Mouse (Mus musculus) liver, embryonic 16.5 days (tissue): Measurements from ENCODE around the gene Fam57b. TPM values are rescaled to one million over a fixed set of nuclear protein-coding genes. Genes with fewer than 3 reads are reported as not detected.
A peak's percentile ranks its signal among the peaks of the same experiment; 100 is the strongest.
"Not testable (repeated sequence)": the region's sequence is repeated elsewhere in the genome, so short reads cannot be mapped to it uniquely, and the experiment has no call there.

Source experiments
- ATAC-seq: fragments of 200-750 bp; cut with Nextera tagmentation; 2 replicates; pipeline ENCODE4 v1.8.0; 2017; ENCODE audit warnings: low read depth, mild to moderate bottlenecking, moderate number of reproducible peaks, moderate library complexity
- H3K27ac ChIP-seq: fragments of 300-500 bp; sonication (generic); 2 replicates; pipeline ENCODE4 v1.5.1; 2014; ENCODE audit warnings: mild to moderate bottlenecking, low read length
- H3K27me3 ChIP-seq: fragments of 300-500 bp; sonication (generic); 2 replicates; pipeline ENCODE4 v1.6.1; 2014; ENCODE audit warnings: low read depth, low read length, mixed read lengths; ENCODE audit not compliant: control insufficient read depth, insufficient read depth
- H3K36me3 ChIP-seq: fragments of 300-500 bp; sonication (generic); 2 replicates; pipeline ENCODE4 v1.6.1; 2014; ENCODE audit warnings: mild to moderate bottlenecking; ENCODE audit not compliant: control insufficient read depth, insufficient read depth
- H3K4me1 ChIP-seq: fragments of 300-500 bp; sonication (generic); 2 replicates; pipeline ENCODE4 v1.6.1; 2014; ENCODE audit warnings: low read depth, low read length, mixed read lengths; ENCODE audit not compliant: control insufficient read depth
- H3K4me2 ChIP-seq: fragments of 300-500 bp; sonication (generic); 2 replicates; pipeline ENCODE4 v1.6.1; 2014; ENCODE audit warnings: low read depth, low read length, mixed read lengths
- H3K4me3 ChIP-seq: fragments of 300-500 bp; sonication (generic); 2 replicates; pipeline ENCODE4 v1.5.1; 2014; ENCODE audit warnings: low read depth, mild to moderate bottlenecking, low read length
- H3K9ac ChIP-seq: fragments of 300-500 bp; sonication (generic); 2 replicates; pipeline ENCODE4 v1.6.1; 2014; ENCODE audit warnings: low read depth, low read length
- H3K9me3 ChIP-seq: fragments of 300-500 bp; sonication (generic); replicated peaks from 2 replicates; pipeline ENCODE4 v1.6.1; 2016; ENCODE audit warnings: low read length; ENCODE audit not compliant: control insufficient read depth
- WGBS: fragments of 180-500 bp; shearing (Covaris S2); extraction: QIAGEN DNeasy Blood & Tissue Kit; methylation state at CpG from one replicate; pipeline ENCODE4 v1.1.7; 2014; ENCODE audit not compliant: insufficient replicate concordance; 5-methylcytosine and 5-hydroxymethylcytosine counted together
- polyA plus RNA-seq: library from polyadenylated mRNA; unstranded; fragments of >200 nt; fragmentation: Nextera tagmentation; extraction: Ambion mirVana; gene quantifications from 2 replicates; pipeline ENCODE4 v1.2.1, GENCODE M21; 2015

The Fam57b gene
- polyA plus RNA-seq, 1 experiment from 2014 or later, result not detected

GRCm38 (mm10) chr7:126775185-126775977 lies 22.1 kb upstream of the Fam57b start:
- H3K4me3 ChIP-seq, result no peak overlapping the region
- no peak overlapping the region for H3K27ac ChIP-seq
- no peak overlapping the region for H3K9ac ChIP-seq
- H3K9me3 ChIP-seq, result no peaks in the 10 kb centered on the region
- H3K4me1 ChIP-seq, result peaks cover 38% of the 10 kb centered on the region
- no peak overlapping the region for H3K4me2 ChIP-seq
- ATAC-seq, result no peak
- peaks cover 10% of the 10 kb centered on the region for H3K36me3 ChIP-seq
- H3K27me3 ChIP-seq, result no peaks in the 10 kb centered on the region
- WGBS, result 73% methylated on average over 10 of the region's 10 CpGs

- Histone ChIP-seq H3K36me3 (peaks cover 10% of the 10 kb centered on the region), H3K4me3 (no peak overlapping the region; the same call in 1 of the 2 replicates), H3K4me1 (peaks cover 42% of the 10 kb centered on the region), H3K9me3 (no peaks in the 10 kb centered on the region), H3K9ac (no peak overlapping the region), H3K4me2 (peak overlapping the region; percentile 84), H3K27ac (peak overlapping the region; percentile 80), H3K27me3 (no peaks in the 10 kb centered on the region)
- WGBS, result 73% methylated on average over 3 of the region's 3 CpGs
- no peak for ATAC-seq
Observed at GRCm38 (mm10) chr7:126775978-126776234, 21.6 kb upstream of the Fam57b start.

GRCm38 (mm10) chr7:126776598-126777057 lies 20.8 kb upstream of the Fam57b start, which contains the start of gene Ypel3:
Gene Ypel3 (plus strand): TSS chr7:126776955.
- Histone ChIP-seq H3K4me3 (peak within 1 kb of the TSS; percentile 85), H3K9me3 (no peaks in the 10 kb centered on the region), H3K4me2 (peak within 1 kb of the TSS; percentile 84), H3K27ac (peak within 1 kb of the TSS; percentile 94), H3K4me1 (peaks cover 48% of the 10 kb centered on the region), H3K36me3 (peaks cover 10% of the 10 kb centered on the region), H3K27me3 (no peaks in the 10 kb centered on the region), H3K9ac (peak within 1 kb of the TSS; percentile 100)
- ATAC-seq, result peak; percentile 96
- under 1% methylated on average over 35 of the region's 37 CpGs for WGBS

GRCm38 (mm10) chr7:126777476-126777875 lies 20.0 kb upstream of the Fam57b start:
- Histone ChIP-seq H3K4me3 (peak overlapping the region; percentile 85), H3K4me2 (peak overlapping the region; percentile 84), H3K4me1 (peaks cover 48% of the 10 kb centered on the region), H3K9ac (peak overlapping the region; percentile 100), H3K9me3 (no peaks in the 10 kb centered on the region), H3K27ac (peak overlapping the region; percentile 94), H3K36me3 (peaks cover 10% of the 10 kb centered on the region), H3K27me3 (no peaks in the 10 kb centered on the region)
- ATAC-seq, result no peak
- WGBS, result 61% methylated on average over 10 of the region's 10 CpGs

GRCm38 (mm10) chr7:126778147-126778546 lies 19.3 kb upstream of the Fam57b start:
- Histone ChIP-seq H3K4me1 (peaks cover 48% of the 10 kb centered on the region), H3K36me3 (peaks cover 10% of the 10 kb centered on the region), H3K4me2 (peak overlapping the region; percentile 84), H3K9me3 (no peaks in the 10 kb centered on the region), H3K4me3 (peak overlapping the region; percentile 85), H3K27me3 (no peaks in the 10 kb centered on the region), H3K9ac (peak overlapping the region; percentile 100; the same call in 1 of the 2 replicates), H3K27ac (no peak overlapping the region)
- no peak for ATAC-seq
- 95% methylated on average over 3 of the region's 3 CpGs for WGBS

- 81% methylated on average over 7 of the region's 7 CpGs for WGBS
- H3K27ac ChIP-seq, H3K4me3 ChIP-seq: not testable (repeated sequence)
Observed at GRCm38 (mm10) chr7:126779101-126779500, 18.4 kb upstream of the Fam57b start.

GRCm38 (mm10) chr7:126779983-126780970 lies 17.2 kb upstream of the Fam57b start:
- ATAC-seq, result peak; percentile 33

More at GRCm38 (mm10) chr7:126779101-126779500, 18.4 kb upstream of the Fam57b start:
- Histone ChIP-seq H3K36me3 (peaks cover 13% of the 10 kb centered on the region), H3K4me1 (peaks cover 48% of the 10 kb centered on the region)
- not testable (repeated sequence) for ATAC-seq, H3K9me3 ChIP-seq, H3K27me3 ChIP-seq, H3K4me2 ChIP-seq, H3K9ac ChIP-seq

GRCm38 (mm10) chr7:126780971-126781635 lies 16.4 kb upstream of the Fam57b start, which contains the start of gene Tbx6:
Gene Tbx6 (plus strand): TSS chr7:126781483.
- Histone ChIP-seq H3K36me3 (peaks cover 28% of the 10 kb centered on the region), H3K27me3 (no peaks in the 10 kb centered on the region), H3K27ac (no peak within 1 kb of the TSS), H3K9ac (peak within 1 kb of the TSS; percentile 50), H3K4me2 (peak within 1 kb of the TSS; percentile 72), H3K4me3 (peak within 1 kb of the TSS; percentile 51), H3K4me1 (peaks cover 31% of the 10 kb centered on the region), H3K9me3 (no peaks in the 10 kb centered on the region)
- ATAC-seq, result no peak
- WGBS, result 19% methylated on average over 22 of the region's 22 CpGs

More at GRCm38 (mm10) chr7:126779983-126780970, 17.2 kb upstream of the Fam57b start:
- Histone ChIP-seq H3K4me3 (peak overlapping the region; percentile 51), H3K4me2 (peak overlapping the region; percentile 72), H3K36me3 (peaks cover 21% of the 10 kb centered on the region), H3K27me3 (no peaks in the 10 kb centered on the region), H3K4me1 (peaks cover 38% of the 10 kb centered on the region), H3K9ac (peak overlapping the region; percentile 50), H3K27ac (peak overlapping the region; percentile 6; the same call in 1 of the 2 replicates), H3K9me3 (no peaks in the 10 kb centered on the region)
- under 1% methylated on average over 21 of the region's 21 CpGs for WGBS
